Mouse (Mus musculus) brain, embryonic 14.5 days (tissue): ENCODE results near the gene Rnf150. TPM values are rescaled to one million over a fixed set of nuclear protein-coding genes. Genes with fewer than 3 reads are reported as not detected.

ENCODE experiments used
- DNase-seq: peaks from one replicate; pipeline ENCODE4 v3.0.0-alpha.2; 2011; ENCODE audit warnings: low read depth
- CTCF ChIP-seq: fragments of 200-500 bp; IDR thresholded peaks from 2 replicates; pipeline ENCODE4 v1.5.1; 2012; ENCODE audit warnings: inconsistent platforms, mild to moderate bottlenecking, moderate library complexity, borderline replicate concordance; ENCODE audit not compliant: insufficient read depth, insufficient read length; ENCODE audit errors: extremely low read depth
- POLR2A ChIP-seq: fragments of 200-500 bp; IDR thresholded peaks from 2 replicates; pipeline ENCODE4 v1.6.1; 2012; ENCODE audit warnings: mild to moderate bottlenecking, inconsistent platforms, borderline replicate concordance; ENCODE audit not compliant: poor library complexity, insufficient read depth, insufficient read length, severe bottlenecking; ENCODE audit errors: extremely low read depth
- polyA plus RNA-seq: library from polyadenylated mRNA; depleted of rRNA; stranded (reverse); fragments of >200 nt; gene quantifications from 2 replicates; pipeline ENCODE4 v1.2.3, GENCODE M21; 2012

Gene Rnf150
- polyA plus RNA-seq, 1 experiment: 12.1 TPM

DNA sequence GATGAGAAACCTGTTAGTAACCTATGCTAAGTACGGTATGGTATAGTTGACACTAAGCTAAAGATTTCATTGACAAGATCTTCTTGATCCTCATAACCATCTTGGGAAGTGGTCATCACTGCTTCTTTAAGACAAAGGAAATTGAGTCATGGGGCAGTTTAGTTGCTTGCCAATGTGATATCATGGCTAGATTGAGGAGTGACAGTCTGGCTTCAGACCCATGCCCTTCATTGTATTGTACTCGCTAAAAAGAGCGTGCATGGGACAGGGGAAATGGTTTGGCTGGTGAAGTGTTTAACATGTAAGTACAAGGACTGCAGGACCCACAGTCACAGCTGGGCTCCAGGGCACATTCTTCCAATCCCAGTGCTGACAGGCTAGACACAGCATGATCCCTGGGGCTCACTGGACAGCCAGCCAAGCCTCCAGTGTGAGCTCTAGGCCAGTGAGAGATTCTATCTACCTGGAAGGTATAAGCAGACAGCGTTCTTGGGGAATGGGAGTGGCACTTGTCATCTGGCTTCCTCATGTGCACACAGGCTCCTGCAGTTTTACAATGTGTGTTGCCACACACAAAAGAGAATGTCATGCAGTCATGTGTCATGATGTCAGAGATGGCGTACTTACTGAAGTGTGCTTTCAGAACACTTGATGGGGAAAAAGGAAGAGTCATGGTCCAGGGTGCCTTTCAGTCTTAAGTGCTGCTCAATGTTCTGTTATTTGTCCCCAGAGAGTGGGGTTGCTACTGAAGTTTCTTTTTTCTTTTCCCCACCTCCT, 54.6 kb downstream of the Rnf150 start:
- no peak for DNase-seq
- TF ChIP-seq CTCF: no peak
- TF ChIP-seq POLR2A: no peak

DNA sequence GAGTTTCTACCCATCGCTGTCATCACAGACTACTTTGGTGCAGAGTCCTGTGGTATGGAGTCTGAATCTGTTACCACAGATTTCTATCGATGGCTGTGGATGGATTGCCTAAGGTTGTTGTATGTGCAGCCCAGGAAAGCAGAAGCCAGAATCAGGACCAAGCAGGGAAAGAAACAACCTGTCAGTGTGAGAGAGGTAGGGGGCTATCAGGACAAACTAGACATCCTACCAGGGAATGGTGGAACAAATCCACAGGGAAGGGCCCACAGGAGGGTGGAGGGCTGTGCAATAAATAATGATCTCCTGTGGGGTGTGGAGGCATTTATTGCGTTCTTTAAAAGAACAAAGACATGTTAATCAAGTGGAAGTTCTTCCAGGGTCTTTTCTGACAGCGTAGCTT, 56.5 kb downstream of the Rnf150 start:
- no peak for TF ChIP-seq POLR2A
- no peak for TF ChIP-seq CTCF
- no peak for DNase-seq

- TF ChIP-seq CTCF (no peak), POLR2A (no peak)
- no peak for DNase-seq
These were observed 57.0 kb downstream of the Rnf150 start for GRCm38 (mm10) chr8:82920124-82920523.

GRCm38 (mm10) chr8:82925286-82925685, 62.1 kb downstream of the Rnf150 start:
- TF ChIP-seq POLR2A: no peak
- no peak for TF ChIP-seq CTCF
- no peak for DNase-seq

GRCm38 (mm10) chr8:82926518-82926917, 63.4 kb downstream of the Rnf150 start:
- TF ChIP-seq CTCF: no peak

GRCm38 (mm10) chr8:82931554-82931953, 68.4 kb downstream of the Rnf150 start:
- DNase-seq: no peak
- TF ChIP-seq POLR2A: no peak
- TF ChIP-seq CTCF: no peak

More at GRCm38 (mm10) chr8:82926518-82926917, 63.4 kb downstream of the Rnf150 start:
- DNase-seq: no peak

DNA sequence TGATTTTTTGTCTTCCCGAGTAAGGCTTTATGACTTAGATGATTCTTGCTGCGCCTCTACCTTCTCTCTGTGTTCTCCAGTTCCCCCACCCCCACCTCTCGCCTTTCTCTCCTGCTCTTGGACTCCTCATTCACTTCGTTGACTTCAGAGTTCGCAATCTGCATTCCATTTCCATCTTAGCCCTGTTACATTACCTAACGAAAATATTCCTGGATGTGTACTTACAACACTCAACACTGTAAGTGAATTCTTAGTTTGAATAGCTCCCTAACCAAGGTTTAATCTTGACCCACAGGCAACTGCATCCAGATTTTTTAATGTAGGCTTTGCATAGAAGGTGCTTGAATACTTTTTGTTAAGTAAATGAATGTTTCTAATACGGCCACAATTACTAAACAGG, 73.0 kb downstream of the Rnf150 start:
- TF ChIP-seq CTCF (no peak), POLR2A (no peak)
- DNase-seq: no peak

- TF ChIP-seq POLR2A: no peak
- TF ChIP-seq CTCF: no peak
- DNase-seq: no peak
These were observed 73.7 kb downstream of the Rnf150 start for GRCm38 (mm10) chr8:82936866-82937265.

DNA sequence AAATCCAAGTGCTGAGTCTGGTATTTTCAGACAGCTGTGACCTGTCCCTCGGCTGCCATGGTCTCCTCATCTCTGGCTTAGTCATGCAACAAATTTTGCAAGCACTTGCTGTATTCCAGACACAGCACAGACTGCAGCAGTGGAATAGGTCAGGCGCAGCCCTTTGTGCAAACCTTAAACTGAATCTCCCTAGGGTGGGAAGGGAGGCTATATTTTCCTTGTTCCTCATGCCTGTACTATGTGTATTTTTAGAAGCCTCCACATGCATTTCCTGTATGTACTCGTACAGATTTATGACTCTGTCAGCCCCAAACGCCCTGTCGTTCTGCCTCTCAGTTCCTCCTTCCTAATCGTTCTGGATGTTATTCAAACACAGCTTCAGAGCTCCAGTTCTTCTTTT, 76.8 kb downstream of the Rnf150 start:
- TF ChIP-seq CTCF (no peak), POLR2A (no peak)
- DNase-seq: peak; percentile 18

- peak; percentile 87 for DNase-seq
- TF ChIP-seq CTCF: no peak
- TF ChIP-seq POLR2A: no peak
These were observed 80.3 kb downstream of the Rnf150 start for GRCm38 (mm10) chr8:82943223-82944006.

GRCm38 (mm10) chr8:82945867-82946266, 82.7 kb downstream of the Rnf150 start:
- no peak for DNase-seq
- TF ChIP-seq CTCF (no peak), POLR2A (no peak)

DNA sequence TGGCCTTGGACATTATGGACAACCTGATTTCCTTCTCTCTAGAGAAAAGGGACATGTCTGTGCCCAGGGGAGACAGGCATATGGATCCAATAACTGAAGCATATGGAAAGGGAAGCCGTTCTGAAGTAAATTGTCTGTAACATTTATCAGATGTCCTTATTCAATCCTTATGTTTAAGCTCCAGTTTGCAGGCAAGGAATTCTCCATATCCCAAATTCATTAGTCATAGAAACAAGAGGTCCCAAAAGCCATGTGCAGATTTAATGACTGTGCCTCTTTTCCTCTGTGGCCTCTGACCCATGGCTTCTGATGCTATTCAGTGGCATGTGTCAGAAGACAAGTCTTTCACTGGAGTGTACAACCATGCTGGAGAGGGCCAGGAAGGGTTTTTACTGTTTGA, 83.5 kb downstream of the Rnf150 start:
- TF ChIP-seq CTCF (no peak), POLR2A (no peak)
- no peak for DNase-seq

DNA sequence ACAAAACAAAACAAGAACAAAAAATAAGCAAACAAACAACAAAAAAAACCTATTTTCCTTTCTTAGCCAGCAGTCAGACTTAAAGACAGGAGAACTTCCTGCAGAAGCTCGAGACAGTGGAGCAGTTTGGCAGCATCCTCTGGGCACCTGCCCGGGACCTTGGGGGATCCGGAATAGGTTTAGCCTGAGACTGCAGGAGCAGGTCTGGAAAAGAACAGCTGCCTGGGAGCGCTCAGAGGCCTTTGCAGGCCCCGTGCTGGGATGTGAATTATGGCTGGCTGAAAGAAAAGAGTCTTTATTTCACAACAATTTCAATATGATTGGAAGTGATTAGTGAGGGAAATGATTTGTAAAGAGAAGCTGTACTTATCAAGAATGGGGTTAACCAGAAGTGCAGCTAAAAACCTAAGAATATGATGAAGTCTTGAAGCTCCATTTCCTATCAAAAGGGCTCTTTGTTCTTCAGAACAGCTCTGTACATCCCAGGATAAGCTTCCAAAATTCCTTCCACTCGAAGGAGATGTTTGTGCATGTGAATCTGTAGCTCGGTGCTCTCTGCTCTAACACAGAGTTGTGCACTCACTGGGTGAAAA, 92.1 kb downstream of the Rnf150 start:
- TF ChIP-seq POLR2A (no peak), CTCF (no peak)
- peak; percentile 39 for DNase-seq
